Mouse (Mus musculus) neural tube, embryonic 15.5 days (tissue): Measurements from ENCODE around the gene Ppp1cc. TPM values are rescaled to one million over a fixed set of nuclear protein-coding genes. Genes with fewer than 3 reads are reported as not detected.

Experiments
- ATAC-seq: fragments of 200-750 bp; cut with Nextera tagmentation; 2 replicates; pipeline ENCODE4 v1.8.0; 2017; ENCODE audit warnings: mild to moderate bottlenecking, moderate TSS enrichment, moderate library complexity; ENCODE audit not compliant: low FRiP score
- H3K27ac ChIP-seq: fragments of 300-500 bp; sonication (generic); replicated peaks from 2 replicates; pipeline ENCODE4 v1.5.1; 2015; ENCODE audit warnings: mild to moderate bottlenecking, inconsistent platforms
- H3K27me3 ChIP-seq: fragments of 300-500 bp; sonication (generic); replicated peaks from 2 replicates; pipeline ENCODE4 v1.6.1; 2015; ENCODE audit warnings: inconsistent platforms
- H3K36me3 ChIP-seq: fragments of 300-500 bp; sonication (generic); 2 replicates; pipeline ENCODE4 v1.6.1; 2015; ENCODE audit warnings: inconsistent platforms
- H3K4me1 ChIP-seq: fragments of 300-500 bp; sonication (generic); 2 replicates; pipeline ENCODE4 v1.6.1; 2015; ENCODE audit warnings: inconsistent platforms
- H3K4me2 ChIP-seq: fragments of 300-500 bp; sonication (generic); 2 replicates; pipeline ENCODE4 v1.6.1; 2015; ENCODE audit warnings: inconsistent platforms, mild to moderate bottlenecking, moderate library complexity
- H3K4me3 ChIP-seq: fragments of 300-500 bp; sonication (generic); replicated peaks from 2 replicates; pipeline ENCODE4 v1.5.1; 2015; ENCODE audit warnings: mild to moderate bottlenecking, inconsistent platforms
- H3K9ac ChIP-seq: fragments of 300-500 bp; sonication (generic); replicated peaks from 2 replicates; pipeline ENCODE4 v1.6.1; 2015; ENCODE audit warnings: mild to moderate bottlenecking, inconsistent platforms
- H3K9me3 ChIP-seq: fragments of 300-500 bp; sonication (generic); replicated peaks from 2 replicates; pipeline ENCODE4 v1.6.1; 2016; ENCODE audit warnings: inconsistent platforms
- WGBS: fragments of 180-500 bp; shearing (Covaris S2); methylation state at CpG from one replicate; pipeline ENCODE4 v1.1.7; 2015; ENCODE audit warnings: mixed read lengths; 5-methylcytosine and 5-hydroxymethylcytosine counted together
- polyA plus RNA-seq: library from polyadenylated mRNA; unstranded; fragments of >200 nt; fragmentation: Nextera tagmentation; extraction: Ambion mirVana; gene quantifications from 2 replicates; pipeline ENCODE4 v1.2.1, GENCODE M21; 2015

Ppp1cc gene
- polyA plus RNA-seq, 1 experiment from 2014 or later: 184 TPM

DNA sequence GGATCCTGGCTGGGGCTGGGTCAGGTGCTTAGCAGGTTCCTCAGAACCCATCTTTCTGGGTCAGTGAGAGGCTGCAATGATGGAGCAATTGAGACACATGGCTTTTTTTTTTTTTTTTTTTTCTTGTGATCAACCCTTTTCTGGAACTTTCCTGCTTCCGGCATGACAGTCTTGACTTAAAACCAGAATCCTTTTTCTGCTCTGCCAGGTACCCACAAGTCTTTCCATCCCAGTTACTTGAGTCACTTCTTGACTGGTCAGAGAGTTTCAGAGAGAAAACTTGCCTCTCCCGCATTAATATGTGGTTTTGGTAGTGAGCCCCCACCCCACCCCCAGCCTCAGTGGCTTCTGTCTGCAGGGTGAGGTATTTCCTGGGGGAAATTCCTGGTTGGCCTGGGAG lies 66.2 kb downstream of the Ppp1cc start:
- no peak for ATAC-seq

More for the DNA sequence above, 66.2 kb downstream of the Ppp1cc start:
- 94% methylated on average over 2 of the region's 2 CpGs for WGBS
- H3K4me1 ChIP-seq: 0 out of 2 replicates have a peak, but pooled peaks cover 3% of the 10 kb centered on the region
- 0 out of 2 replicates have a peak, but pooled peaks cover 4% of the 10 kb centered on the region for H3K9me3 ChIP-seq
- no peak overlapping the region for H3K4me2 ChIP-seq
- H3K27me3 ChIP-seq: no peaks in the 10 kb centered on the region
- no peak overlapping the region for H3K9ac ChIP-seq
- H3K4me3 ChIP-seq: no peak overlapping the region
- H3K36me3 ChIP-seq: no peaks in the 10 kb centered on the region
- H3K27ac ChIP-seq: no peak overlapping the region

Other genes with a start within 250 kb of the Ppp1cc start
- gene Cux2, start 108.2 kb upstream of the Ppp1cc start, polyA plus RNA-seq: 18.0 and 19.9 TPM in 2 replicates
- 1.8 and 4.7 TPM in 2 replicates for gene Myl2, start 57.3 kb upstream of the Ppp1cc start, polyA plus RNA-seq
- 0.44 TPM in 1 of 2 replicates, not detected in the other for gene Ccdc63, start 17.5 kb upstream of the Ppp1cc start, polyA plus RNA-seq
- 1.3 and 4.1 TPM in 2 replicates for gene Hvcn1, start 48.5 kb downstream of the Ppp1cc start, polyA plus RNA-seq
- gene Tctn1, start 106.2 kb downstream of the Ppp1cc start, polyA plus RNA-seq: 5.8 and 6.0 TPM in 2 replicates
- 8.7 and 9.3 TPM in 2 replicates for gene Pptc7, start 126.1 kb downstream of the Ppp1cc start, polyA plus RNA-seq
- gene Rad9b, start 196.0 kb downstream of the Ppp1cc start, polyA plus RNA-seq: 19.1 and 22.1 TPM in 2 replicates
- 309 and 343 TPM in 2 replicates for gene Vps29, start 196.1 kb downstream of the Ppp1cc start, polyA plus RNA-seq
- gene Gpn3, start 213.6 kb downstream of the Ppp1cc start, polyA plus RNA-seq: 45.7 and 51.5 TPM in 2 replicates
- gene Fam216a, start 214.1 kb downstream of the Ppp1cc start, polyA plus RNA-seq: 133 and 152 TPM in 2 replicates
- 163 and 167 TPM in 2 replicates for gene Arpc3, start 233.6 kb downstream of the Ppp1cc start, polyA plus RNA-seq